Mouse (Mus musculus): ENCODE data around the gene Spata18. TPM values are rescaled to one million over a fixed set of nuclear protein-coding genes. Genes with fewer than 3 reads are reported as not detected.

Spata18 gene
- 1.6 and 1.9 TPM in 2 replicates for total RNA-seq (2014; rRNA removed)
- polyA plus RNA-seq (2015; fragmentation: Nextera tagmentation; extraction: Ambion mirVana): 0.63 and 0.69 TPM in 2 replicates

- Histone ChIP-seq H3K27me3 (ENCODE audit: insufficient read depth, low read length) (peaks cover 35% of the 10 kb centered on the region), H3K4me3 (ENCODE audit: low read depth, low read length) (peak within 1 kb of the TSS; percentile 31), H3K27ac (ENCODE audit: low read depth, low read length) (no peak within 1 kb of the TSS), H3K9me3 (ENCODE audit: low read length) (no peaks in the 10 kb centered on the region), H3K36me3 (ENCODE audit: insufficient read depth, low read length) (no peaks in the 10 kb centered on the region), H3K4me1 (ENCODE audit: insufficient read depth, low read length) (peaks cover 7% of the 10 kb centered on the region; the same call in 1 of the 2 replicates), H3K4me2 (ENCODE audit: low read depth, low read length, poor library complexity, severe bottlenecking) (peak within 1 kb of the TSS; percentile 62), H3K9ac (replicated peaks; ENCODE audit: low read length, poor library complexity, severe bottlenecking) (no peak within 1 kb of the TSS)
- TF ChIP-seq CTCF (IDR thresholded peaks at IDR 0.05): no peak
- no peak for ATAC-seq (ENCODE audit: low FRiP score)
- no peak for DNase-seq (ENCODE audit: low spot score)
- WGBS: under 1% methylated on average over 55 of the region's 57 CpGs
Measured at GRCm38 (mm10) chr5:73651061-73651854, at the start of gene Spata18. Gene Spata18, plus strand, starts transcription at chr5:73651379.

GRCm38 (mm10) chr5:73602865-73603264 is 48.3 kb upstream of the Spata18 start:
- H3K9ac ChIP-seq (replicated peaks; ENCODE audit: low read length, poor library complexity, severe bottlenecking): no peak overlapping the region
- ATAC-seq (ENCODE audit: low FRiP score) (no peak), DNase-seq (ENCODE audit: low spot score) (no peak)
- no peak overlapping the region for H3K27ac ChIP-seq (ENCODE audit: low read depth, low read length)
- H3K4me3 ChIP-seq (ENCODE audit: low read depth, low read length): no peak overlapping the region
- WGBS: 86% methylated on average over 3 of the region's 3 CpGs
- H3K36me3 ChIP-seq (ENCODE audit: insufficient read depth, low read length): no peaks in the 10 kb centered on the region
- no peaks in the 10 kb centered on the region for H3K9me3 ChIP-seq (ENCODE audit: low read length)
- no peak overlapping the region for H3K4me2 ChIP-seq (ENCODE audit: low read depth, low read length, poor library complexity, severe bottlenecking)
- H3K4me1 ChIP-seq (ENCODE audit: insufficient read depth, low read length): 0 out of 2 replicates have a peak, but pooled peaks cover 4% of the 10 kb centered on the region
- no peaks in the 10 kb centered on the region for H3K27me3 ChIP-seq (ENCODE audit: insufficient read depth, low read length)
- no peak for TF ChIP-seq CTCF (IDR thresholded peaks at IDR 0.05)

- no peaks in the 10 kb centered on the region for H3K36me3 ChIP-seq (ENCODE audit: insufficient read depth, low read length)
- 70% methylated on average over 6 of the region's 6 CpGs for WGBS
- H3K9me3 ChIP-seq (ENCODE audit: low read length): no peaks in the 10 kb centered on the region
- H3K9ac ChIP-seq (replicated peaks; ENCODE audit: low read length, poor library complexity, severe bottlenecking): no peak overlapping the region
- no peak overlapping the region for H3K27ac ChIP-seq (ENCODE audit: low read depth, low read length)
- no peak for TF ChIP-seq CTCF (IDR thresholded peaks at IDR 0.05)
- H3K4me1 ChIP-seq (ENCODE audit: insufficient read depth, low read length): 0 out of 2 replicates have a peak, but pooled peaks cover 4% of the 10 kb centered on the region
- H3K4me2 ChIP-seq (ENCODE audit: low read depth, low read length, poor library complexity, severe bottlenecking): no peak overlapping the region
- no peaks in the 10 kb centered on the region for H3K27me3 ChIP-seq (ENCODE audit: insufficient read depth, low read length)
- no peak for ATAC-seq (ENCODE audit: low FRiP score)
- DNase-seq (ENCODE audit: low spot score): no peak
- H3K4me3 ChIP-seq (ENCODE audit: low read depth, low read length): no peak overlapping the region
Measured at GRCm38 (mm10) chr5:73604542-73604941, 46.6 kb upstream of the Spata18 start.

GRCm38 (mm10) chr5:73604964-73605363 is 46.2 kb upstream of the Spata18 start:
- no peak for TF ChIP-seq CTCF (IDR thresholded peaks at IDR 0.05)
- no peak overlapping the region for H3K27ac ChIP-seq (ENCODE audit: low read depth, low read length)
- H3K36me3 ChIP-seq (ENCODE audit: insufficient read depth, low read length): no peaks in the 10 kb centered on the region
- ATAC-seq (ENCODE audit: low FRiP score) (no peak), DNase-seq (ENCODE audit: low spot score) (no peak)
- no peaks in the 10 kb centered on the region for H3K9me3 ChIP-seq (ENCODE audit: low read length)
- H3K27me3 ChIP-seq (ENCODE audit: insufficient read depth, low read length): no peaks in the 10 kb centered on the region
- H3K4me3 ChIP-seq (ENCODE audit: low read depth, low read length): no peak overlapping the region
- H3K4me1 ChIP-seq (ENCODE audit: insufficient read depth, low read length): 0 out of 2 replicates have a peak, but pooled peaks cover 4% of the 10 kb centered on the region
- no peak overlapping the region for H3K4me2 ChIP-seq (ENCODE audit: low read depth, low read length, poor library complexity, severe bottlenecking)
- WGBS: 87% methylated on average over 6 of the region's 6 CpGs
- no peak overlapping the region for H3K9ac ChIP-seq (replicated peaks; ENCODE audit: low read length, poor library complexity, severe bottlenecking)

DNA sequence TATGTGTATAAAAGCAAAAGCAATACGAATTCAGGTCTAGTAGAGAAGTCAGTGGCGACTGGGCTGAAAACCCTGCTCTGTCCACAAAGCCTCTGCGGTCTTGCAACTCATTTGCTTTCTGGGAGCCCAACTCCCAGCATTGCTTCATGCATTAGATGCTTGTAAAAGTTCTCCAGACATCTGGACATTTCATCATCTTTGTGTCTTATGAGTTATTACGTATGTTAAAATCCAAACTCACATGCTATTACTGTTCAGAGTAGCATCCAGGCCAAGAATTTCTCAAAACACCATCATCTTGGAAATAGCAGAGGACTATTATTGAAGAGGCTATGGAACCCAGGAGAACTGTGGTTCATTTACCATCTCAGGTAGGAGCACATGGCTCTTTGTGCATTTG is 40.1 kb upstream of the Spata18 start:
- Histone ChIP-seq H3K4me1 (ENCODE audit: insufficient read depth, low read length) (no peaks in the 10 kb centered on the region), H3K36me3 (ENCODE audit: insufficient read depth, low read length) (no peaks in the 10 kb centered on the region), H3K27ac (ENCODE audit: low read depth, low read length) (no peak overlapping the region), H3K4me2 (ENCODE audit: low read depth, low read length, poor library complexity, severe bottlenecking) (no peak overlapping the region), H3K9ac (replicated peaks; ENCODE audit: low read length, poor library complexity, severe bottlenecking) (no peak overlapping the region), H3K9me3 (ENCODE audit: low read length) (0 out of 2 replicates have a peak, but pooled peaks cover 5% of the 10 kb centered on the region), H3K27me3 (ENCODE audit: insufficient read depth, low read length) (no peaks in the 10 kb centered on the region), H3K4me3 (ENCODE audit: low read depth, low read length) (no peak overlapping the region)
- DNase-seq (ENCODE audit: low spot score) (no peak), ATAC-seq (ENCODE audit: low FRiP score) (no peak)
- no peak for TF ChIP-seq CTCF (IDR thresholded peaks at IDR 0.05)
- WGBS: 95% methylated on average over 4 of the region's 4 CpGs

- Histone ChIP-seq H3K4me1 (ENCODE audit: insufficient read depth, low read length) (no peaks in the 10 kb centered on the region), H3K4me2 (ENCODE audit: low read depth, low read length, poor library complexity, severe bottlenecking) (no peak overlapping the region), H3K9ac (replicated peaks; ENCODE audit: low read length, poor library complexity, severe bottlenecking) (no peak overlapping the region), H3K27ac (ENCODE audit: low read depth, low read length) (no peak overlapping the region), H3K36me3 (ENCODE audit: insufficient read depth, low read length) (no peaks in the 10 kb centered on the region), H3K27me3 (ENCODE audit: insufficient read depth, low read length) (no peaks in the 10 kb centered on the region), H3K9me3 (ENCODE audit: low read length) (0 out of 2 replicates have a peak, but pooled peaks cover 5% of the 10 kb centered on the region), H3K4me3 (ENCODE audit: low read depth, low read length) (no peak overlapping the region)
- ATAC-seq (ENCODE audit: low FRiP score): no peak
- WGBS: 93% methylated on average over 8 of the region's 8 CpGs
- no peak for TF ChIP-seq CTCF (IDR thresholded peaks at IDR 0.05)
- no peak for DNase-seq (ENCODE audit: low spot score)
Measured at GRCm38 (mm10) chr5:73613296-73613695, 37.9 kb upstream of the Spata18 start.
